Mouse (Mus musculus) embryo, embryonic 11.5 days (tissue): ENCODE measurements around the gene Dpy30.

Experiments used
- DNase-seq: peaks from one replicate; pipeline ENCODE4 v3.0.0-alpha.2; 2012; ENCODE audit warnings: low read depth, low spot score

Dpy30 gene

DNA sequence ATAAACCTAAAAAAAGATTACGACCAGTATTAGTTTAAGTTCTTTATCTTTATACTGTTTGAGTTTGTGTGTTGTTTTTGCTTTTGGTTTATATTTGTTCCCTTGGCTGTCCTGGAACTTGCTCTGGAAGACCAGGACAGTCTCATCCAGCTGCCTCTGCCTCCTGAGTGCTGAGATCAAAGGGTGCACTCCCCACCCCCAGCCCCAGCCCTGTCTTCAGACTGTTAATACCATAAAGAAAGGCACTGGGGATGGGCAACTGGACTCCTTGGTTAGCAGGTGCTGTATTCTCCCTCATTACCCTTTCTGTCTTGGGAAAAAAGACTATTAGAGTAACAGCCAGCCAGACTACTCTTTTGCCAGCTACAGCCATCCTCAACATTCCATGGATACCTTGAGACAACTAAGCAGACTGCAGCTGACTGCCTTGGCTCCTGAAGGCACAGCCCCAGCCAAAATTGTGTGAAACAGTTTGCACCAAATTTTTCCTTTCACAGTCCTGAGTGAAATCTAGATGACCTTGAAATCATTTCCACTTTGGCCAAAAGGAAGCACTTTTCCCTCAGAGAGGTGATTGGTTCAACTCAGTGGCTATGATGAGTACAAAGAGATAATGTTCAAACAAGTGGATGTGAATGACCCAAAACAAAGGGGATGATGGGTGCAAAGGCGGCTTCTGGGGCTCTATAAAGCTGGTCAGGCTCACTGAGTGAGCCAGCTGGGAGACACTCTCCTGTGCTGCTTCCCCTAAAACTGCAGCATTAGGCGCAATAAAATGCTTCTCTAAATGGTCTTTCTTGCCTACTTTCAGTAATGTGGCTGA, 59.2 kb downstream of the Dpy30 start:
- DNase-seq = no peak

GRCm38 (mm10) chr17:74262415-74262814, 61.3 kb downstream of the Dpy30 start:
- DNase-seq = no peak
